Mouse (Mus musculus) kidney, adult 8-10 months (tissue): ENCODE measurements around the gene Clba1.

Experiments used
- DNase-seq, 2 experiments: peaks; one replicate each; pipeline ENCODE4 v3.0.0; 2022

The Clba1 gene

DNA sequence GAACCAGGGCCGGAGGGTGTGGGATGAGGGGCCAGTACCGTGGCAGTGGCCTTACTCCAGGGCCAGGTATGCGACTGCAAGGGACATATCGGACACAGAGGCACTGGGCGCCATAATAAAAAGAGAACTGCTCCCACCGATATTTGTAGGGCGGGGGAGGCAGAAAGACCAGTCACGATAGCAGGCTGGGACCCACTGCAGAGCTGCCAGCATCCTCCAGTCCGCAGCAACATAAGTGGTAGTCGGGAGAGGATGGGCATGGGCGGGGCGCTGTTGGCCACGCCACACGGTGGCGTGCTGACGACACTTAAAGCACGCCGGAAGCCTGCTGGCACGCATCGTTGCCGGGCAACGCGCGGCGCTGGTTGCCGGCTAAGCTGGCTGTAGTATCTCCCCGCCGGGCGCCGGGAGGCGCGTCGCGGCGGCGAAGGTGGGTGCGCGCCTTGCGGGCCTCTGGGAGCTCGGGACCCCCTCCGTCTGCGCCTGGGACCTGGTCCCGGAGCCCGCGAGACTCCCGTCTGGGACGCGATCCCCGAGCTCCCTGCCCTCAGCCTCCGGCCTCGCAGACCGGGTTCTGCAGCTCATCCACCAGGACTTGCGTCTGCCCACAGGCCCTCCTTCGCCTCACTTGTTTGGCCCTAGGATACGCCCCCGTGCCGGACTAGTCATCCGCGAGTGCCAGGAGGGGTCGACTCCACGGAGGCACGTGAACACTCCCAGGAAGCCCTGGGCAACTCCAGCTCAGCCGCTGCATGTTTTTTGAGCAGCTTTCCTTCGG, at the start of gene Clba1:
Gene Clba1, plus strand, starts transcription at position 351 of the 778 bp plus-strand sequence.
- DNase-seq, result peak; percentile 91 to 94

DNA sequence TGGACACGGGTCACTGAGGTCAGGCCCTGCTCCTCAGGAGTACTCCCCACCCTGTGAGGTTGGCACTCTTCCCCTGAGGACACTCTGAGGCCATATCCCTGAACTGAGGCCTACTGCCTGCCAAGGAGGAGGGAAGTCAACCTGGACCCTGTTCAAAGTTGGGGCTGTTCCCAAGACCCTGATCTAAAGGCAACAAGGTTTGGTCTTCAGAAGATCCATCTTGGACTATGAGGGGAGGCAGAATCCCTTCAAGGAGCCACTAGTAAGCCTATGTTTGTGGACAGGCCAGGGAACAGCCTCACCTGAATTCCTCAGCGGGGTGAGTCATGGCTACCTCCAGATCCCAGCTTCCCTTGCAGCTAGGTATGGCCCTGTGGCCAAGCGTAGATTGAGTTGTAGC, 49.3 kb upstream of the Clba1 start:
- DNase-seq, result no peak

- DNase-seq, result no peak
These were observed 48.4 kb upstream of the Clba1 start, which contains the start of gene Pld4 for GRCm38 (mm10) chr12:112760154-112760926. Gene Pld4, plus strand, starts transcription at chr12:112760655.

GRCm38 (mm10) chr12:112761411-112761810, 47.3 kb upstream of the Clba1 start:
- DNase-seq, result no peak

GRCm38 (mm10) chr12:112762018-112762417, 46.7 kb upstream of the Clba1 start:
- no peak for DNase-seq

DNA sequence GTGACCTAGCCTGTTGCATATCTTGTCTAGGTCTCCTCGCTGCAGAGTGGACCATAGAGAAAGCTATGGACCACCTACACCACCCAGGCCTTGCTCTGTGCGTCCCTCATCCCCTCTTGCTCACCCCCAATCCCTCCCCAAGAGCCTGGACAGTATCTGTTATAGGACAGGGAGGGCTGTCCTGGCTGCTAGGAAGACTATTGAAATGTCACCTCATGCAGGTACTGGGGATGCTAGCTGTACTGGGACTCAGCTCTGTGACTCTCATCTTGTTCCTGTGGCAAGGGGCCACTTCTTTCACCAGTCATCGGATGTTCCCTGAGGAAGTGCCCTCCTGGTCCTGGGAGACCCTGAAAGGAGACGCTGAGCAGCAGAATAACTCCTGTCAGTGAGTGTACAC, 45.6 kb upstream of the Clba1 start:
- DNase-seq, result no peak

DNA sequence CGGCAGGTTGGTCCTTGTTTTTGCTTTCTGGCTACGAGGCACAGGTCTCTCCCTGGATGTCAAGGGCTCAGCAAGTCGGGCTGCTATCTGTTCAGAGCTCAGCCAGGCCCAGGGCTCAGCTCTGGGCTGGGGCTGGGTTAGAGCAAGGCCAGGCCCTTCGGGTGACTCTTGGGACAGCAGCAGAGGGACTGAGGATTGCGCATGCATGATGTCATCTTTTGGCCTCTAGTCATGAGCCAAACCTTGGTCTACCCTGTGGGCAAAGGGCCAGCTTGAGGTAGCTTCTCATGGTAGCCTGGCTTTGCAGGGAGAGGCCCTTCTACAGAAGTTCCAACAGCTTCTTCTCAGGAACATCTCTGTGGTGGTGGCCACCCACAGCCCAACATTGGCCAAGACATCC, 44.6 kb upstream of the Clba1 start:
- no peak for DNase-seq

DNA sequence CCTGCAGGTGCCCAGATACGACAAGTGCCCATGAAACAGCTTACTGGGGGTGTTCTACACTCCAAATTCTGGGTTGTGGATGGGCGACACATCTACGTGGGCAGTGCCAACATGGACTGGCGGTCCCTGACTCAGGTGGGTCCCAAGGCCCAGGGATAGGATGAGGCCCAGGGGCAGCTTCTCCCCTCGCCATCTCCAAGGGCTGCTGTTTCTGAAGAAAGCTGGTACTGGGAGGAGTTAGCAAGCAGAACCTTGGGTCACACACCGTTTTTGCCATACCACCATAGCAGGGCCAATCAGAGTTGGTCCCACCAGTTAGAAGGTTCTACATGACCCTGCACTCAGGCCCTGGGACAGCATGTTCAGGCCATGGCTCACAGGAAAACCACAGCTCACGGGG, 43.7 kb upstream of the Clba1 start:
- DNase-seq, result no peak

DNA sequence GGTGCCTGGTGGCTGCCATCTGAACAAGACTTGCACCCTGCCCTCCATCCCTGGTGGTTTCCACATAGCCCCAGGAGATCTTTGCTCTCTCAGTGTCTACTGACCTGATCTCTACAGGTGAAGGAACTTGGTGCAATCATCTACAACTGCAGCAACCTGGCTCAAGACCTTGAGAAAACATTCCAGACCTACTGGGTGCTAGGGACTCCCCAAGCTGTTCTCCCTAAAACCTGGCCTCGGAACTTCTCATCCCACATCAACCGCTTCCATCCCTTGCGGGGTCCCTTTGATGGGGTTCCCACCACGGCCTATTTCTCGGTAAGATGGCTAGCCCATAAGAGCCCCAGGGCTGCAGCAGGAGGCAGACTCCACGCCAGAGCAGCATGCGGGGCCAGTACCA, 42.2 kb upstream of the Clba1 start:
- no peak for DNase-seq

GRCm38 (mm10) chr12:112767036-112767890, 41.5 kb upstream of the Clba1 start:
- DNase-seq, result no peak

DNA sequence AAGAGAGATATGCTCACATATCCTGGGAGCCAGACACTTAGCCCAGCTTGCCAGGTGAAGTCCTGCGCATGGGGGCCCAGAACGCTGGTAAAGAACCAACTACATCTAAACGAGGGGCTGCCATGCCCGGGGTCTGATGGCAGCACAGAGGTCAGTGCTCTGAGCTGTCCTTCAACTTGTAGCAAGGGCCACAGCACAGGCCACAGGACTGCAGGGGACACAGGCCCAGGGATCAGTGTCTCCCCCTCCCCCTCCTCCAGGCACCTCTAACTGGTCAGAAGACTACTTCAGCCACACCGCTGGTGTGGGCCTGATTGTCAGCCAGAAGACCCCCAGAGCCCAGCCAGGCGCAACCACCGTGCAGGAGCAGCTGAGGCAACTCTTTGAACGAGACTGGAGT, 40.6 kb upstream of the Clba1 start:
- DNase-seq, result no peak

DNA sequence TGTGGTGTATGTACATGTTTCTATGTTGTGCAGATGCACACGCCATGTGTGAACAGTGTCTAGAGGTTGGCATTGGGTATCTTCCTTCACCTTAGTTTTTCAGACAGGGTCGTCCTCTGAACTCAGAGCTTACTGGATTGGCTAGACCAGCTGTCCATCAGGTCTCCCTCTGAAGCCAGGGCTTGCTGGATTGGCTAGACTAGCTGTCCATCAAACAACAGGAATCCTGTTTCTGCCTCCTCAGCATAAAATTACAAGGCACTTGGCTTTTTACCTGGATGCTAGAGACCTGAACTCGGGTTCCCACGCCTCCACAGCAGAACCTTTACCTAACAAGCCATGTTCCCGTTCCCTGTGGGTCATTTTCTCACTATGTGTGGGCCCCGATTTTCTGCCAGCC, 39.7 kb upstream of the Clba1 start:
- DNase-seq, result no peak

- no peak for DNase-seq
These were observed 39.0 kb upstream of the Clba1 start for GRCm38 (mm10) chr12:112769751-112770150.

DNA sequence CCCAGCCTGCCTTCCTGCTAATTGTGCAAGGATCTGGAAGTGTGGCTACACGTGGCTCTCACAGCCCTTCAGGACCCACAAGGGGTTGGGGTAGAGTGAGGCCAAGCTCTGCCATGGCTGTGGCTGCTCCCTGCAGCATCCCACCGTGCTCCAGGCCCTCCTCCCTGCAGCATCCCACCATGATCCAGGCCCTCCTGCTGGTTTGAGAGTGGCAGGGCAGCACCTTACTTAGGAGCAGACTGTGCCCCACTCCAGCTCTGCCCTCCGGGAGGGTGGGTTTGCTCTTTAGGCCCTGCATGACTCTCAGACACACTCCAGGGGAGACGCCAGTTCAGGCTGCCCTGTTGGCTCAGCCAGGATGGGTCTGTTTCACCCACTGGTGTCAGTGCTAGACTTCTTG, 38.3 kb upstream of the Clba1 start:
- no peak for DNase-seq

DNA sequence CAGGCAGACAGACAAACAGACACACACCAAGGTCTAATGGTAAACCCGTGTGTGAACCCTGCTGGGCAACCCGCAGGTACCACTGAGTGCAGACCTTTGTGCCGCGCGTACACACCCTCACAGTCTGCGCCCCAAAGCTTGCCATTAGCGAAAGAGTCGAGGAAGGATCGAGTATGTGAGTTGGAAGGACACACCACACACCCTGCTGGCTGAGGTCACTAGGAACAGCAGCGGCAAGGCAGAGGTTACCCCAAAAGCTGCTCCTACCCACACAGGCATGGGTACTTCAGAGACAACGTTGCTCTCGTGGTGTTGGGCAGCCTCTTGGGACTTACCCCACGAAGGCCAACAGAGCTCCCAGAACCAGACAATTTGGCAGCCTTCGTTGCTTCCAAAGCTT, 36.4 kb upstream of the Clba1 start:
- DNase-seq, result no peak

GRCm38 (mm10) chr12:112773366-112773765, 35.4 kb upstream of the Clba1 start:
- DNase-seq, result no peak

GRCm38 (mm10) chr12:112774026-112774425, 34.7 kb upstream of the Clba1 start:
- no peak for DNase-seq

GRCm38 (mm10) chr12:112774481-112774880, 34.3 kb upstream of the Clba1 start:
- no peak for DNase-seq

GRCm38 (mm10) chr12:112791026-112791425, 17.7 kb upstream of the Clba1 start:
- no peak for DNase-seq

- DNase-seq, result no peak
These were observed 15.0 kb upstream of the Clba1 start for GRCm38 (mm10) chr12:112793601-112794355.

- no peak for DNase-seq
These were observed 14.4 kb upstream of the Clba1 start for GRCm38 (mm10) chr12:112794356-112794816.

- no peak for DNase-seq
These were observed 13.7 kb upstream of the Clba1 start for GRCm38 (mm10) chr12:112794998-112795397.
